Mouse (Mus musculus): ENCODE measurements around the gene Zfp383. TPM values are rescaled to one million over a fixed set of nuclear protein-coding genes. Genes with fewer than 3 reads are reported as not detected.
"Not testable (repeated sequence)": the region's sequence is repeated elsewhere in the genome, so short reads cannot be mapped to it uniquely, and the experiment has no call there.

The Zfp383 gene
- 3.4 and 4.7 TPM in 2 replicates for polyA plus RNA-seq (2016; fragmentation: Nextera tagmentation; extraction: Ambion mirVana)

GRCm38 (mm10) chr7:29908130-29908950 is at the start of gene Zfp383:
Zfp383 (plus strand) TSS chr7:29908223.
- Histone ChIP-seq H3K27ac (peak within 1 kb of the TSS; percentile 92), H3K4me3 (peak within 1 kb of the TSS; percentile 67), H3K9me3 (replicated peaks) (no peaks in the 10 kb centered on the region), H3K36me3 (peaks cover 36% of the 10 kb centered on the region), H3K27me3 (ENCODE audit: low read depth, poor library complexity, severe bottlenecking) (no peaks in the 10 kb centered on the region), H3K4me1 (peaks cover 20% of the 10 kb centered on the region)
- peak; percentile 90 for DNase-seq (ENCODE audit: low spot score)
- under 1% methylated on average over 33 of the region's 33 CpGs for WGBS

GRCm38 (mm10) chr7:29859532-29860517 is 48.2 kb upstream of the Zfp383 start, which contains the start of gene Zfp420:
Zfp420 (plus strand) TSS chr7:29859979.
- Histone ChIP-seq H3K27ac (peak within 1 kb of the TSS; percentile 71), H3K4me3 (peak within 1 kb of the TSS; percentile 76), H3K36me3 (peaks cover 6% of the 10 kb centered on the region), H3K27me3 (ENCODE audit: low read depth, poor library complexity, severe bottlenecking) (no peaks in the 10 kb centered on the region), H3K9me3 (replicated peaks) (no peaks in the 10 kb centered on the region; the same call in 1 of the 2 replicates), H3K4me1 (peaks cover 8% of the 10 kb centered on the region)
- peak; percentile 87 for DNase-seq (ENCODE audit: low spot score)
- 8% methylated on average over 32 of the region's 32 CpGs for WGBS

DNA sequence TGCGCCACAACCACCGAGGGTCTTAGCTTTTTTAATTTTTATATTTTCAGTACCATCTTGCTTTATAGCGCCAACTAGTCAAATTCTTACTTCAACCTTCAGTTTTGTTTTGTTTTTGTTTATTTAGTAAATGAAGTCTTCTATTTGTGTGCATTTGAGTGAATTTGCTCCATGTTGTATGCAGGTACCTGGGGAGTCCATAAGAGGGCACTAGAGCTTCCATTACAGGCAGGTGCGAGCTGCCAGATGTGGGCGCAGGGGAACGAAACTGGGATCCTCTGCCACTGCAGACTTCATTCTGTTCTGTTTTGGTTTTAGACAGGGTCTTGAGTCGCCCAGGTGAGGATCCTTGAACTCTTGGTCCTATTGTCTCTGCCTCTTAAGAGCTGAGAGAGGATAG is 46.4 kb upstream of the Zfp383 start:
- Histone ChIP-seq H3K4me1 (peaks cover 8% of the 10 kb centered on the region), H3K36me3 (peaks cover 6% of the 10 kb centered on the region), H3K4me3 (no peak overlapping the region), H3K9me3 (replicated peaks) (no peaks in the 10 kb centered on the region; the same call in 1 of the 2 replicates), H3K27ac (no peak overlapping the region), H3K27me3 (ENCODE audit: low read depth, poor library complexity, severe bottlenecking) (no peaks in the 10 kb centered on the region)
- DNase-seq (ENCODE audit: low spot score): no peak
- WGBS: 89% methylated on average over 7 of the region's 7 CpGs

GRCm38 (mm10) chr7:29874256-29874655 is 33.8 kb upstream of the Zfp383 start:
- no peak overlapping the region for H3K27ac ChIP-seq
- peaks cover 51% of the 10 kb centered on the region for H3K36me3 ChIP-seq
- H3K4me1 ChIP-seq: no peaks in the 10 kb centered on the region
- WGBS: 95% methylated on average over 10 of the region's 10 CpGs
- H3K4me3 ChIP-seq: no peak overlapping the region
- DNase-seq (ENCODE audit: low spot score): no peak
- H3K9me3 ChIP-seq (replicated peaks): peaks cover 20% of the 10 kb centered on the region
- no peaks in the 10 kb centered on the region for H3K27me3 ChIP-seq (ENCODE audit: low read depth, poor library complexity, severe bottlenecking)

DNA sequence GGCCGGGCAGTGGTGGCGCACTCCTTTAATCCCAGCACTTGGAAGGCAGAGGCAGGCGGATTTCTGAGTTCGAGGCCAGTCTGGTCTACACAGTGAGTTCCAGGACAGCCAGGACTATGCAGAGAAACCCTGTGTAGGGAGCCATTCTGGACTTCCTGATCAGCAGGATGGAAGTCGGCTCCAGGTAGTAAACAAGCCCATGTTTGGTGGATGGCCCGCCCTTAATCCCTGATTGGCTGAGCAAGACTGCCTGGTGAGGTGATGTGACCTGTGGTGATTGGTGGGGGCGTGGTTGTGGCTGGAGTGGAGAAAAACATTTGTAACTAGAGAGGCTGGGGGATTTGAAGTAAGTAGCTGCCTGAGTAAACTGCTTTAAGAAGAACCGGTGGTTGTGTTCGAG is 30.5 kb upstream of the Zfp383 start:
- 92% methylated on average over 9 of the region's 9 CpGs for WGBS
- peaks cover 45% of the 10 kb centered on the region for H3K36me3 ChIP-seq
- not testable (repeated sequence) for DNase-seq (ENCODE audit: low spot score); H3K27ac ChIP-seq; H3K4me3 ChIP-seq; H3K27me3 ChIP-seq (ENCODE audit: low read depth, poor library complexity, severe bottlenecking); H3K4me1 ChIP-seq
- peaks cover 20% of the 10 kb centered on the region for H3K9me3 ChIP-seq (replicated peaks)

DNA sequence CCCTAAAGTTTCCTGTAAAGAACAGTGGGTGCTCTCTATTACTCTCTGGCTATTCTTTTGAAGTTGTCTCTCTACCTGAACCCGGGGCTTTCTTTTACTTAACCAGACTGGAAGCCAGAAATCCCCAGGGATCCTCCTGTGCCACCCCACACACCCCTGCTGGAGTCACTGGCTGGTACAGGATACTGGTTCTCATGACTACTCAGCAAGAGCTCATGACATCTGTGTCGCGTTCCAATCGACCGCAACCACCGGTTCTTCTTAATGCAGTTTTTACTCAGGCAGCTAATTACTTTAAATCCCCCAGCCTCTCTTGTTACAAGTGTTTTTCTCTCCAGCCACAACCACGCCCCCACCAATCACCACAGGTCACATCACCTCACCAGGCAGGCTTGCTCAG is 28.0 kb upstream of the Zfp383 start:
- DNase-seq (ENCODE audit: low spot score): no peak
- 63% methylated on average over 7 of the region's 7 CpGs for WGBS
- Histone ChIP-seq H3K4me1 (peaks cover 3% of the 10 kb centered on the region; the same call in 1 of the 2 replicates), H3K27ac (no peak overlapping the region), H3K9me3 (replicated peaks) (peaks cover 11% of the 10 kb centered on the region), H3K4me3 (no peak overlapping the region), H3K36me3 (peaks cover 27% of the 10 kb centered on the region), H3K27me3 (ENCODE audit: low read depth, poor library complexity, severe bottlenecking) (no peaks in the 10 kb centered on the region)

- no peak overlapping the region for H3K4me3 ChIP-seq
- no peaks in the 10 kb centered on the region for H3K27me3 ChIP-seq (ENCODE audit: low read depth, poor library complexity, severe bottlenecking)
- H3K4me1 ChIP-seq: peaks cover 3% of the 10 kb centered on the region; the same call in 1 of the 2 replicates
- WGBS: 93% methylated on average over 7 of the region's 7 CpGs
- peaks cover 18% of the 10 kb centered on the region for H3K36me3 ChIP-seq
- no peak overlapping the region for H3K27ac ChIP-seq
- DNase-seq (ENCODE audit: low spot score): no peak
- peaks cover 2% of the 10 kb centered on the region; the same call in 1 of the 2 replicates for H3K9me3 ChIP-seq (replicated peaks)
Measured at GRCm38 (mm10) chr7:29880916-29881315, 27.1 kb upstream of the Zfp383 start.

DNA sequence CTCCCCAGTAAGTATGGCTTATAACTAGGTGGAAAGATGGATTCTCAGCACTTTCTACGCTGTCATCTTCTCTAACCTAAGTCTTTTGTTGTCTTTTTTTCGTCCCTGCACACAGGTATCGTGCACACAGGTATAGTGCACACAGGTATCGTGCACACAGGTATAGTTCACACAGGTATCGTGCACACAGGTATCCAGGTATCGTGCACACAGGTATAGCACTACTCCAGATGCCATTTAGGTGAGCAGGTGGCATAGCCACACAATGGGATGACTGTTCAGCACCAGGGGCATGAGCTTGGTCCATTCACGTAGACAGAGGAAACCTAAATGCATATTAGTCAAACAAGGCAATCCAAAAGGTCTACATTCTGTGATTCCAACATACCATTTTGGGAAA is 17.5 kb upstream of the Zfp383 start:
- H3K36me3 ChIP-seq: peaks cover 56% of the 10 kb centered on the region
- H3K27me3 ChIP-seq (ENCODE audit: low read depth, poor library complexity, severe bottlenecking): no peaks in the 10 kb centered on the region
- H3K4me1 ChIP-seq: no peaks in the 10 kb centered on the region
- H3K27ac ChIP-seq: no peak overlapping the region
- peaks cover 35% of the 10 kb centered on the region for H3K9me3 ChIP-seq (replicated peaks)
- WGBS: 95% methylated on average over 7 of the region's 7 CpGs
- no peak overlapping the region for H3K4me3 ChIP-seq
- no peak for DNase-seq (ENCODE audit: low spot score)

GRCm38 (mm10) chr7:29892756-29893155 is 15.3 kb upstream of the Zfp383 start:
- Histone ChIP-seq H3K4me3 (no peak overlapping the region), H3K36me3 (peaks cover 78% of the 10 kb centered on the region), H3K27ac (no peak overlapping the region), H3K27me3 (ENCODE audit: low read depth, poor library complexity, severe bottlenecking) (no peaks in the 10 kb centered on the region), H3K4me1 (no peaks in the 10 kb centered on the region), H3K9me3 (replicated peaks) (peaks cover 34% of the 10 kb centered on the region)
- WGBS: 96% methylated on average over 4 of the region's 4 CpGs
- DNase-seq (ENCODE audit: low spot score): no peak

- peaks cover 94% of the 10 kb centered on the region for H3K36me3 ChIP-seq
- 96% methylated on average over 4 of the region's 4 CpGs for WGBS
- no peak for DNase-seq (ENCODE audit: low spot score)
Measured at GRCm38 (mm10) chr7:29898351-29898750, 9.7 kb upstream of the Zfp383 start.

DNA sequence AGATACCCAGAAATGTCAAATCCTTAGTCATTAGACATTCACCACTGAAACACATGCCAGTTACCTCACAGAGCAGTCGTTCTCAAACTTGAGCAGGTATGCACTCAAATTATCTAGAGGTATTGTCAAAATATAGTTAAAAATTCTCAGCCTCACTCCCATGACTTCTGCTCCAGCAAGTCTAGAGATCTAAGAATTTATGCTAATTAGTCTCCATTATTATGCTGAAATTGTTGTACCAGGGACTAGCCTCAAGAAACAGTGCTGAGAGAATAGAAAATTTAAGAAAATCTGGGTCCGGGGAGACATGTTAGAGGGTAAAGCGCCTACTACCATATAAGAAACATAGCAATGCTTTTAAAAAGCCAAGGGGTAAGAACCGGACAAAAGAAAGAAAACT is 3.9 kb upstream of the Zfp383 start:
- no peak overlapping the region for H3K27ac ChIP-seq
- H3K4me1 ChIP-seq: peaks cover 11% of the 10 kb centered on the region; the same call in 1 of the 2 replicates
- 95% methylated on average over 4 of the region's 4 CpGs for WGBS
- no peaks in the 10 kb centered on the region for H3K27me3 ChIP-seq (ENCODE audit: low read depth, poor library complexity, severe bottlenecking)
- no peak overlapping the region for H3K4me3 ChIP-seq
- DNase-seq (ENCODE audit: low spot score): no peak
- no peaks in the 10 kb centered on the region for H3K9me3 ChIP-seq (replicated peaks)
- H3K36me3 ChIP-seq: peaks cover 44% of the 10 kb centered on the region

More at GRCm38 (mm10) chr7:29898351-29898750, 9.7 kb upstream of the Zfp383 start:
- Histone ChIP-seq H3K27ac (no peak overlapping the region), H3K27me3 (ENCODE audit: low read depth, poor library complexity, severe bottlenecking) (no peaks in the 10 kb centered on the region), H3K4me1 (no peaks in the 10 kb centered on the region), H3K9me3 (replicated peaks) (peaks cover 28% of the 10 kb centered on the region), H3K4me3 (no peak overlapping the region)

DNA sequence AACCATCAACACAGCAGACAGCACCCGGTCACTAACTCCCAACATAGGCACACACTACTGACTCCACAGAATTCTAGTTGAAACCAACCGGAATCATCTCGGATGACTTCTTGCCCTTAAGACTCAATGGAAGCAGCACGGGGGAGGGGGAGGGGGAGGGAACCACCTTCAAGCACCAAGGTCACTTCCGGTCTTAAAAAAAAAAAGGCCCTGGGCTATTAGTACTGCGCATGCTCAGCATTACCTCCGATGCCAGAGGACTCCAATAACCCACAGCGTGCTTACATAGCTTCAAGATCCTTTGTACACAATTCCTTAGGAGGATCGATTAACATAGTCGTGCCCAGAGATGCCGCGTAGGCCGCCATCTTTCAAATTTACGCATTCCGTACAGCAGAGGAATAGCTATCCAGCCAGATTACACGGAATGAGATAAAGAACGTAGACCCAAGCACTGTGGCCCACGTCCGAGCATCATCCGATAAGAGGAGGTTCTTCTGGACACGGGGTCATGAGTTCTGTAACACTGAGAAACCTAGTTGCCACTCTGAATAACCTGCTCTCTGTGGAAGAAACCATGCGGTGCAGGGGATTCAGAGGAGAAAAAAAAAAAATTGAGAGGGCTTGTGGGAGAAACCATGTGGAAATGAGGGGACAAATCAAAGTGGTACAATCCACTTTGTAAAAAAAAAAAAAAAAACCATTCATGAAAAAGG is 1.9 kb upstream of the Zfp383 start, which contains the start of gene Zfp27:
Gene Zfp27, minus strand, starts transcription at position 607 of the 716 bp plus-strand sequence.
- no peaks in the 10 kb centered on the region for H3K27me3 ChIP-seq (ENCODE audit: low read depth, poor library complexity, severe bottlenecking)
- peak within 1 kb of the TSS; percentile 91 for H3K27ac ChIP-seq
- peak within 1 kb of the TSS; percentile 67 for H3K4me3 ChIP-seq
- peak; percentile 88 for DNase-seq (ENCODE audit: low spot score)
- under 1% methylated on average over 22 of the region's 22 CpGs for WGBS
- peaks cover 33% of the 10 kb centered on the region for H3K36me3 ChIP-seq
- no peaks in the 10 kb centered on the region for H3K9me3 ChIP-seq (replicated peaks)
- peaks cover 20% of the 10 kb centered on the region for H3K4me1 ChIP-seq
